Mouse (Mus musculus) ES-E14 (cell line): ENCODE results near the gene Adgrv1. TPM values are rescaled to one million over a fixed set of nuclear protein-coding genes. Genes with fewer than 3 reads are reported as not detected.

Experiments
- DNase-seq: peaks from one replicate; pipeline ENCODE4 v3.0.0-alpha.2; 2013; ENCODE audit warnings: low read depth, low spot score
- H3K27ac ChIP-seq: 2 replicates; pipeline ENCODE4 v1.5.1; 2012; ENCODE audit warnings: low read depth, mild to moderate bottlenecking, low read length, moderate library complexity, mixed read lengths; ENCODE audit not compliant: poor library complexity, insufficient read depth, severe bottlenecking
- H3K36me3 ChIP-seq: 2 replicates; pipeline ENCODE4 v1.6.1; 2012; ENCODE audit warnings: mild to moderate bottlenecking, low read length, moderate library complexity, mixed read lengths; ENCODE audit not compliant: control insufficient read depth, poor library complexity, insufficient read depth, severe bottlenecking
- H3K4me1 ChIP-seq, 2 experiments: fragments of 150-350 bp in 1 of 2; sonication (generic) in 1 of 2; 2 replicates each; pipeline ENCODE4 v1.6.1; 2012; ENCODE audit warnings: low read length in 2 of 2, mild to moderate bottlenecking in 1 of 2, mixed read lengths in 1 of 2; ENCODE audit not compliant: control insufficient read depth in 2 of 2, insufficient read depth in 2 of 2, poor library complexity in 1 of 2
- H3K4me3 ChIP-seq, 2 experiments: fragments of 150-350 bp in 1 of 2; sonication (generic) in 1 of 2; 2 replicates each; pipeline ENCODE4 v1.5.1; 2012; ENCODE audit warnings: low read length in 2 of 2, low read depth in 1 of 2, mild to moderate bottlenecking in 1 of 2, mixed read lengths in 1 of 2; ENCODE audit not compliant: insufficient read depth in 1 of 2, poor library complexity in 1 of 2, severe bottlenecking in 1 of 2
- H3K9ac ChIP-seq: 2 replicates; pipeline ENCODE4 v1.6.1; 2012; ENCODE audit warnings: low read depth, mild to moderate bottlenecking, low read length, mixed read lengths; ENCODE audit not compliant: poor library complexity, insufficient read depth, severe bottlenecking
- H3K9me3 ChIP-seq: fragments of 150-350 bp; sonication (generic); 2 replicates; pipeline ENCODE4 v1.6.1; 2012; ENCODE audit warnings: low read depth, mild to moderate bottlenecking, low read length; ENCODE audit not compliant: control insufficient read depth, insufficient read depth
- CHD2 ChIP-seq: IDR thresholded peaks from 2 replicates; pipeline ENCODE4 v1.6.1; 2014; ENCODE audit warnings: mild to moderate bottlenecking, low read depth, low read length, inconsistent platforms
- HCFC1 ChIP-seq: IDR thresholded peaks from 2 replicates; pipeline ENCODE4 v1.6.1; 2012; ENCODE audit warnings: low read length, inconsistent platforms, borderline replicate concordance; ENCODE audit not compliant: insufficient read depth
- MAFK ChIP-seq: IDR thresholded peaks from 2 replicates; pipeline ENCODE4 v1.6.1; 2014; ENCODE audit warnings: mild to moderate bottlenecking, low read depth, low read length, inconsistent platforms; ENCODE audit not compliant: insufficient read depth
- ZC3H11A ChIP-seq: IDR thresholded peaks from 2 replicates; pipeline ENCODE4 v1.6.1; 2012; ENCODE audit warnings: low read depth, mild to moderate bottlenecking, inconsistent platforms, low read length, borderline replicate concordance
- ZNF384 ChIP-seq: IDR thresholded peaks from 2 replicates; pipeline ENCODE4 v1.6.1; 2012; ENCODE audit warnings: low read depth, low read length, inconsistent platforms
- in situ Hi-C, 2 experiments: fragments of 600-800 bp; cut with MboI; formaldehyde crosslinking; loops; one replicate each; pipeline ENCODE4 v1.15.1; 2025; ENCODE audit warnings: low sequenced_read_pairs in 2 of 2, inconsistent platforms in 1 of 2; ENCODE audit not compliant: unreplicated experiment in 2 of 2
- total RNA-seq: library from RNA; depleted of rRNA; stranded (reverse); fragments of 300-350 nt; gene quantifications from 2 replicates; pipeline ENCODE4 v1.2.3, GENCODE M21; 2012

The Adgrv1 gene
- total RNA-seq, 1 experiment, result 22.0 TPM

- TF ChIP-seq ZNF384, result no peak
- TF ChIP-seq ZC3H11A, result no peak
- no peak for TF ChIP-seq CHD2
- TF ChIP-seq MAFK, result no peak
- no peak for TF ChIP-seq HCFC1
- no peak for DNase-seq
- no peaks in the 10 kb centered on the region for H3K36me3 ChIP-seq
- H3K4me3 ChIP-seq, result no peak overlapping the region
- no peaks in the 10 kb centered on the region for H3K9me3 ChIP-seq
- peaks cover 1 to 10% of the 10 kb centered on the region in 2 experiments; a peak in 3 of 4 replicates for H3K4me1 ChIP-seq
- in situ Hi-C loops, result no loop called here
- no peak overlapping the region for H3K27ac ChIP-seq
- no peak overlapping the region for H3K9ac ChIP-seq
Observed at GRCm38 (mm10) chr13:81264465-81264864, 368.5 kb downstream of the Adgrv1 start.

DNA sequence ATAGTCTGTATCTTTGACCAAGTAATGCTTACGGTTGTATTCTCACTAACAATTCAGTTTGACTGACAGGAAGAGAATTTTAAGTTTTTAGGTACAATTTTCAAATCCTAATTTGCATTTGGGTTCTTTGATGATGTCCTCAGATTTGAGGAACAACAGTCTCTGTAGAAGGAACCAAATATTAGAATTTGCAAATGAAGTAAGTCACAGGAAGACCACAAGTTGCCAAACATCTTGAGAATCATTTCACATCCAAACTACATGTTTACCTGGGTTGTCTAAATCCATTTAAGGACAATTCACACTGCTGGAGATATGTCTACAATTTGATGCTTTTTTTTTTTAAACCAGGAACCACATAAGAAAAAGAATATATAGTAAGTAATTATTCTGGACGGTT, 391.8 kb downstream of the Adgrv1 start:
- Histone ChIP-seq H3K27ac (no peak overlapping the region), H3K4me1 (0 out of 4 replicates have a peak, but pooled peaks cover 0 to 1% of the 10 kb centered on the region in 2 experiments), H3K4me3 (no peak overlapping the region), H3K36me3 (no peaks in the 10 kb centered on the region), H3K9ac (no peak overlapping the region), H3K9me3 (no peaks in the 10 kb centered on the region)
- in situ Hi-C loops, result no loop called here
- DNase-seq, result no peak
- TF ChIP-seq ZC3H11A (no peak), CHD2 (no peak), MAFK (no peak), HCFC1 (no peak), ZNF384 (no peak)

GRCm38 (mm10) chr13:81239836-81240235, 393.1 kb downstream of the Adgrv1 start:
- 0 out of 4 replicates have a peak, but pooled peaks cover 0 to 1% of the 10 kb centered on the region in 2 experiments for H3K4me1 ChIP-seq
- no peak overlapping the region for H3K27ac ChIP-seq
- H3K36me3 ChIP-seq, result no peaks in the 10 kb centered on the region
- in situ Hi-C loops, result no loop called here
- H3K9me3 ChIP-seq, result no peaks in the 10 kb centered on the region
- no peak overlapping the region for H3K9ac ChIP-seq
- H3K4me3 ChIP-seq, result no peak overlapping the region
- DNase-seq, result no peak
- no peak for TF ChIP-seq ZNF384
- no peak for TF ChIP-seq CHD2
- TF ChIP-seq ZC3H11A, result no peak
- no peak for TF ChIP-seq HCFC1
- TF ChIP-seq MAFK, result no peak

- no peak for DNase-seq
- Histone ChIP-seq H3K9ac (no peak overlapping the region), H3K27ac (no peak overlapping the region), H3K4me3 (no peak overlapping the region), H3K4me1 (0 out of 4 replicates have a peak, but pooled peaks cover 0 to 1% of the 10 kb centered on the region in 2 experiments), H3K9me3 (no peaks in the 10 kb centered on the region), H3K36me3 (no peaks in the 10 kb centered on the region)
- in situ Hi-C loops, result no loop called here
- TF ChIP-seq HCFC1, result no peak
- TF ChIP-seq ZC3H11A, result no peak
- no peak for TF ChIP-seq MAFK
- no peak for TF ChIP-seq CHD2
- TF ChIP-seq ZNF384, result no peak
Observed at GRCm38 (mm10) chr13:81239427-81239826, 393.5 kb downstream of the Adgrv1 start.

DNA sequence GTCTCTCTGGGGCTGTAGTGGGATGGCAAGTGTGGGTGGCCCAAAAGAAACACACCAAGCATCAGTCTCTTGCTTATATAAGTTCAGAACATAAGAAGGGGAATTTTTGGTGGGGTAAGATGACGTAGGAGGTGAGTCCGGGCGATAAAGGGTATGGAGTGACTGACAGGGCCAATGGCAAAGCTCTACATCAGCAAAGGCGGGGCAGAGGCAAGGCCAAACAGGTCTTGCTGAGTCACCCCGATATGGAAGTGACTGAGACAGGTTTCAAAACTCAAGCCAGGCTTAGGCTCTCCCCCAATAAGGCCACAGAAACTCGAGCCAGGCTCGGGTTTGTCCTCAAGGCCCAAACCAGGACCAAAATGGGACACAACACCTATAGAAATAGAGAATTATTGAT, 394.1 kb downstream of the Adgrv1 start:
- Histone ChIP-seq H3K4me3 (no peak overlapping the region), H3K36me3 (no peaks in the 10 kb centered on the region), H3K4me1 (0 out of 4 replicates have a peak, but pooled peaks cover 0 to 1% of the 10 kb centered on the region in 2 experiments), H3K9ac (no peak overlapping the region), H3K9me3 (no peaks in the 10 kb centered on the region), H3K27ac (no peak overlapping the region)
- in situ Hi-C loops, result no loop called here
- no peak for DNase-seq
- TF ChIP-seq MAFK (peak; percentile 70), ZNF384 (no peak)
